In genomic region chr6:128849902-128850301, GRCm38 (mm10) we compare ENCODE assay signal across 10 mouse cellular contexts. TPM values are rescaled to one million over a fixed set of nuclear protein-coding genes. Genes with fewer than 3 reads are reported as not detected.
DNase-seq lines count a peak whose midpoint lies in the region; ATAC-seq and TF ChIP-seq lines count a peak whose summit lies in the region.
"Had no signal": no experiment of that assay in that cellular context is flagged by ENCODE, and none has a peak within 500 bp of the region (broad histone marks: within the 10 kb centered on the region; RNA-seq: fewer than 3 reads in every experiment).

No protein-coding gene starts in this region.

- no peak overlapping the region for H3K4me2 ChIP-seq in midbrain, embryonic 11.5 days
- no peak overlapping the region for H3K4me2 ChIP-seq in midbrain, embryonic 16.5 days (ENCODE audit: low read length)
- H3K4me2 ChIP-seq: neural tube, embryonic 13.5 days had no signal

- no peak overlapping the region for H3K4me3 ChIP-seq in cerebellum, adult 2 months (replicated peaks; ENCODE audit: insufficient read depth, low read depth, low read length)
- H3K4me3 ChIP-seq in midbrain, embryonic 11.5 days (ENCODE audit: low read depth, low read length) = no peak overlapping the region
- H3K4me3 ChIP-seq in midbrain, embryonic 16.5 days (ENCODE audit: low read depth, low read length) = no peak overlapping the region
- H3K4me3 ChIP-seq: neural tube, embryonic 13.5 days had no signal

- no peak for ATAC-seq in cerebellum, adult (ENCODE audit: insufficient number of reproducible peaks, low FRiP score, low TSS enrichment)
- 0 out of 2 replicates have a peak, but pooled peaks have one; percentile 17 for ATAC-seq in midbrain, embryonic 11.5 days (ENCODE audit: low FRiP score)
- no peak for ATAC-seq in midbrain, embryonic 16.5 days

- peak; percentile 50; the same call in 1 of the 2 replicates for TF ChIP-seq CTCF in cerebellum, adult 2 months (IDR thresholded peaks at IDR 0.05; ENCODE audit: borderline replicate concordance, insufficient read depth, low read depth, low read length)

- 45% methylated on average over 2 of the region's 2 CpGs for WGBS in cerebellum, adult 2 months
- WGBS in midbrain, embryonic 11.5 days = 55% methylated on average over 2 of the region's 2 CpGs
- 47% methylated on average over 2 of the region's 2 CpGs for WGBS in midbrain, embryonic 16.5 days

- H3K36me3 ChIP-seq in midbrain, embryonic 11.5 days (ENCODE audit: control insufficient read depth, insufficient read depth, low read length) = no peaks in the 10 kb centered on the region
- H3K36me3 ChIP-seq in midbrain, embryonic 16.5 days (ENCODE audit: control insufficient read depth, insufficient read depth, low read length) = no peaks in the 10 kb centered on the region
- H3K36me3 ChIP-seq: neural tube, embryonic 13.5 days had no signal

- no peak overlapping the region for H3K27ac ChIP-seq in cerebellum, adult 2 months (ENCODE audit: insufficient read depth, low read length)
- H3K27ac ChIP-seq in midbrain, embryonic 11.5 days (ENCODE audit: low read depth, low read length) = no peak overlapping the region
- H3K27ac ChIP-seq in midbrain, embryonic 16.5 days (ENCODE audit: low read length) = no peak overlapping the region
- H3K27ac ChIP-seq: neural tube, embryonic 13.5 days had no signal

- H3K27me3 ChIP-seq in cerebellum, adult 2 months (ENCODE audit: control insufficient read depth, insufficient read depth, low read length) = no peaks in the 10 kb centered on the region
- H3K27me3 ChIP-seq in midbrain, embryonic 11.5 days (ENCODE audit: control insufficient read depth, insufficient read depth, low read length) = no peaks in the 10 kb centered on the region
- no peaks in the 10 kb centered on the region for H3K27me3 ChIP-seq in midbrain, embryonic 16.5 days (ENCODE audit: control insufficient read depth, insufficient read depth, low read depth, low read length)
- H3K27me3 ChIP-seq: neural tube, embryonic 13.5 days had no signal

- DNase-seq in cerebellum, adult 2 months = peak in 1 of 2 experiments; percentile 26
- peak; percentile 94 for DNase-seq in midbrain, embryonic 11.5 days (ENCODE audit: low spot score, missing footprints)
- peak; percentile 25 for DNase-seq in cerebellum, adult 8-10 months
- DNase-seq in heart, postnatal 36 days = peak; percentile 42 to 62
- DNase-seq in lung, postnatal 14 days = peak; percentile 65
- DNase-seq in yolk sac, embryonic 10.5 days (ENCODE audit: low spot score) = peak; percentile 57

- no peak overlapping the region for H3K9ac ChIP-seq in midbrain, embryonic 11.5 days (ENCODE audit: low read length)
- H3K9ac ChIP-seq in midbrain, embryonic 16.5 days (ENCODE audit: low read depth, low read length) = no peak overlapping the region
- H3K9ac ChIP-seq: neural tube, embryonic 13.5 days had no signal

- no peaks in the 10 kb centered on the region for H3K9me3 ChIP-seq in midbrain, embryonic 11.5 days (ENCODE audit: control insufficient read depth, low read length)
- H3K9me3 ChIP-seq in midbrain, embryonic 16.5 days (replicated peaks; ENCODE audit: control insufficient read depth, low read length, poor library complexity, severe bottlenecking) = no peaks in the 10 kb centered on the region
- H3K9me3 ChIP-seq: neural tube, embryonic 13.5 days had no signal

- no peaks in the 10 kb centered on the region for H3K4me1 ChIP-seq in cerebellum, adult 2 months (ENCODE audit: control insufficient read depth, insufficient read depth, low read length)
- H3K4me1 ChIP-seq in midbrain, embryonic 11.5 days (ENCODE audit: control insufficient read depth, insufficient read depth, low read length) = no peaks in the 10 kb centered on the region
- no peaks in the 10 kb centered on the region for H3K4me1 ChIP-seq in midbrain, embryonic 16.5 days (ENCODE audit: control insufficient read depth, insufficient read depth, low read length)

- intact Hi-C loops in heart, postnatal 36 days (cut with DNase I) = loop anchor here (2.0 to 5.0 kb wide), 2 partner anchors 327 to 517 kb away; no protein-coding TSS in a partner anchor

- TF ChIP-seq POLR2A in cerebellum, adult 2 months (IDR thresholded peaks at IDR 0.05; ENCODE audit: borderline replicate concordance, insufficient read depth, low read length) = no peak

RNA-seq across cellular contexts. Expression of gene Klrb1b, which starts 23.8 kb away (rescaled TPM):
- not detected in 2 replicates for polyA plus RNA-seq in cerebellum, adult 2 months (2012; rRNA removed)
- polyA plus RNA-seq in midbrain, embryonic 11.5 days (2014; fragmentation: Nextera tagmentation; extraction: Ambion mirVana) = not detected in 2 replicates
- polyA plus RNA-seq in midbrain, embryonic 16.5 days (2015; fragmentation: Nextera tagmentation; extraction: Ambion mirVana) = not detected in 2 replicates
- total RNA-seq in heart, postnatal 36 days (2021) = not detected
- polyA plus RNA-seq: neural tube, embryonic 13.5 days had no signal

RNA-seq across cellular contexts. Expression of gene Gm44511, which starts 23.8 kb away (rescaled TPM):
- polyA plus RNA-seq in cerebellum, adult 2 months (2012; rRNA removed) = not detected in 2 replicates
- not detected in 2 replicates for polyA plus RNA-seq in midbrain, embryonic 11.5 days (2014; fragmentation: Nextera tagmentation; extraction: Ambion mirVana)
- not detected in 2 replicates for polyA plus RNA-seq in midbrain, embryonic 16.5 days (2015; fragmentation: Nextera tagmentation; extraction: Ambion mirVana)
- total RNA-seq in heart, postnatal 36 days (2021) = not detected
- polyA plus RNA-seq: heart, embryonic 16.5 days; neural tube, embryonic 13.5 days had no signal

RNA-seq across cellular contexts. Expression of gene Clec2i, which starts 37.5 kb away (rescaled TPM):
- polyA plus RNA-seq in cerebellum, adult 2 months (2012; rRNA removed) = 0.06 TPM in 1 of 2 replicates, not detected in the other
- not detected in 2 replicates for polyA plus RNA-seq in midbrain, embryonic 11.5 days (2014; fragmentation: Nextera tagmentation; extraction: Ambion mirVana)
- not detected in 2 replicates for polyA plus RNA-seq in midbrain, embryonic 16.5 days (2015; fragmentation: Nextera tagmentation; extraction: Ambion mirVana)
- not detected for total RNA-seq in heart, postnatal 36 days (2021)
- polyA plus RNA-seq: neural tube, embryonic 13.5 days had no signal

RNA-seq across cellular contexts. Expression of gene BC035044, which starts 41.0 kb away (rescaled TPM):
- 0.30 and 0.79 TPM in 2 replicates for polyA plus RNA-seq in cerebellum, adult 2 months (2012; rRNA removed)
- 0.67 and 0.90 TPM in 2 replicates for polyA plus RNA-seq in midbrain, embryonic 11.5 days (2014; fragmentation: Nextera tagmentation; extraction: Ambion mirVana)
- 0.23 TPM in 1 of 2 replicates, not detected in the other for polyA plus RNA-seq in midbrain, embryonic 16.5 days (2015; fragmentation: Nextera tagmentation; extraction: Ambion mirVana)
- under 1 TPM in 1 of 2 experiments, not detected in 1; 0.38 TPM for total RNA-seq in heart, postnatal 36 days (2021)
